Mouse (Mus musculus) heart, embryonic 13.5 days (tissue): ENCODE measurements around the gene Eif5a. TPM values are rescaled to one million over a fixed set of nuclear protein-coding genes. Genes with fewer than 3 reads are reported as not detected.

ENCODE experiments used
- ATAC-seq: fragments of 200-750 bp; cut with Nextera tagmentation; 2 replicates; pipeline ENCODE4 v1.8.0; 2017; ENCODE audit warnings: moderate TSS enrichment; ENCODE audit not compliant: insufficient number of reproducible peaks, low FRiP score, low TSS enrichment; ENCODE audit errors: extremely low read depth
- H3K27ac ChIP-seq: fragments of 300-500 bp; sonication (generic); replicated peaks from 2 replicates; pipeline ENCODE4 v1.5.1; 2015; ENCODE audit warnings: moderate library complexity, mild to moderate bottlenecking, inconsistent platforms
- H3K27me3 ChIP-seq: fragments of 300-500 bp; sonication (generic); replicated peaks from 2 replicates; pipeline ENCODE4 v1.6.1; 2015; ENCODE audit warnings: mild to moderate bottlenecking, inconsistent platforms
- H3K36me3 ChIP-seq: fragments of 300-500 bp; sonication (generic); 2 replicates; pipeline ENCODE4 v1.6.1; 2015; ENCODE audit warnings: mild to moderate bottlenecking, inconsistent platforms
- H3K4me1 ChIP-seq: fragments of 300-500 bp; sonication (generic); 2 replicates; pipeline ENCODE4 v1.6.1; 2015; ENCODE audit warnings: inconsistent platforms
- H3K4me2 ChIP-seq: fragments of 300-500 bp; sonication (generic); 2 replicates; pipeline ENCODE4 v1.6.1; 2015; ENCODE audit warnings: inconsistent platforms, mild to moderate bottlenecking, moderate library complexity
- H3K4me3 ChIP-seq: fragments of 300-500 bp; sonication (generic); 2 replicates; pipeline ENCODE4 v1.5.1; 2015; ENCODE audit warnings: moderate library complexity, mild to moderate bottlenecking, inconsistent platforms
- H3K9ac ChIP-seq: fragments of 300-500 bp; sonication (generic); 2 replicates; pipeline ENCODE4 v1.6.1; 2015; ENCODE audit warnings: inconsistent platforms, mild to moderate bottlenecking, moderate library complexity
- H3K9me3 ChIP-seq: fragments of 300-500 bp; sonication (generic); 2 replicates; pipeline ENCODE4 v1.6.1; 2016; ENCODE audit warnings: inconsistent platforms
- WGBS: fragments of 180-500 bp; shearing (Covaris S2); methylation state at CpG from one replicate; pipeline ENCODE4 v1.1.7; 2015; ENCODE audit warnings: mixed read lengths; 5-methylcytosine and 5-hydroxymethylcytosine counted together
- polyA plus RNA-seq: library from polyadenylated mRNA; unstranded; fragments of >200 nt; fragmentation: Nextera tagmentation; extraction: Ambion mirVana; gene quantifications from 2 replicates; pipeline ENCODE4 v1.2.1, GENCODE M21; 2015

Eif5a gene
- polyA plus RNA-seq, 1 experiment from 2014 or later = 1,157 TPM

GRCm38 (mm10) chr11:69940962-69941361 lies 19.2 kb upstream of the Eif5a start:
- no peak overlapping the region for H3K4me3 ChIP-seq
- no peaks in the 10 kb centered on the region for H3K9me3 ChIP-seq
- no peak overlapping the region for H3K9ac ChIP-seq
- H3K4me1 ChIP-seq = peaks cover 31% of the 10 kb centered on the region
- H3K4me2 ChIP-seq = no peak overlapping the region
- ATAC-seq = no peak
- H3K27ac ChIP-seq = no peak overlapping the region
- H3K36me3 ChIP-seq = peaks cover 43% of the 10 kb centered on the region
- peaks cover 60% of the 10 kb centered on the region for H3K27me3 ChIP-seq
- WGBS = 65% methylated on average over 4 of the region's 4 CpGs

GRCm38 (mm10) chr11:69939731-69940130 lies 18.0 kb upstream of the Eif5a start:
- no peak overlapping the region for H3K4me2 ChIP-seq
- H3K4me1 ChIP-seq = peaks cover 32% of the 10 kb centered on the region
- H3K27ac ChIP-seq = no peak overlapping the region
- ATAC-seq = no peak
- peaks cover 32% of the 10 kb centered on the region for H3K36me3 ChIP-seq
- no peaks in the 10 kb centered on the region for H3K9me3 ChIP-seq
- H3K4me3 ChIP-seq = no peak overlapping the region
- H3K9ac ChIP-seq = 0 out of 2 replicates have a peak overlapping the region, but pooled peaks have one; percentile 14
- peaks cover 68% of the 10 kb centered on the region for H3K27me3 ChIP-seq
- 88% methylated on average over 17 of the region's 17 CpGs for WGBS

- Histone ChIP-seq H3K27me3 (peaks cover 70% of the 10 kb centered on the region), H3K9ac (peak overlapping the region; percentile 14; the same call in 1 of the 2 replicates), H3K36me3 (peaks cover 26% of the 10 kb centered on the region), H3K9me3 (no peaks in the 10 kb centered on the region), H3K4me1 (peaks cover 37% of the 10 kb centered on the region), H3K4me3 (no peak overlapping the region; the same call in 1 of the 2 replicates), H3K27ac (no peak overlapping the region), H3K4me2 (no peak overlapping the region)
- no peak for ATAC-seq
- WGBS = 64% methylated on average over 5 of the region's 5 CpGs
These were observed 17.4 kb upstream of the Eif5a start for GRCm38 (mm10) chr11:69939181-69939580.

- Histone ChIP-seq H3K27ac (no peak overlapping the region), H3K9ac (no peak overlapping the region), H3K4me2 (no peak overlapping the region), H3K9me3 (no peaks in the 10 kb centered on the region), H3K4me1 (peaks cover 37% of the 10 kb centered on the region), H3K27me3 (peaks cover 67% of the 10 kb centered on the region), H3K4me3 (no peak overlapping the region), H3K36me3 (peaks cover 20% of the 10 kb centered on the region)
- 32% methylated on average over 9 of the region's 9 CpGs for WGBS
- no peak for ATAC-seq
These were observed 16.7 kb upstream of the Eif5a start for GRCm38 (mm10) chr11:69938401-69938979.

GRCm38 (mm10) chr11:69937834-69938233 lies 16.1 kb upstream of the Eif5a start:
- Histone ChIP-seq H3K4me2 (no peak overlapping the region), H3K4me3 (no peak overlapping the region), H3K27ac (peak overlapping the region; percentile 53; the same call in 1 of the 2 replicates), H3K4me1 (peaks cover 37% of the 10 kb centered on the region), H3K27me3 (peaks cover 62% of the 10 kb centered on the region), H3K9me3 (no peaks in the 10 kb centered on the region), H3K9ac (peak overlapping the region; percentile 83; the same call in 1 of the 2 replicates), H3K36me3 (peaks cover 14% of the 10 kb centered on the region)
- WGBS = 53% methylated on average over 5 of the region's 5 CpGs
- ATAC-seq = no peak

- Histone ChIP-seq H3K27me3 (peaks cover 58% of the 10 kb centered on the region), H3K27ac (peak overlapping the region; percentile 53; the same call in 1 of the 2 replicates), H3K36me3 (peaks cover 9% of the 10 kb centered on the region), H3K4me2 (peak overlapping the region; percentile 93), H3K9ac (peak overlapping the region; percentile 83), H3K4me1 (peaks cover 37% of the 10 kb centered on the region), H3K4me3 (peak overlapping the region; percentile 64), H3K9me3 (no peaks in the 10 kb centered on the region)
- ATAC-seq = no peak
- 23% methylated on average over 4 of the region's 4 CpGs for WGBS
These were observed 15.6 kb upstream of the Eif5a start for GRCm38 (mm10) chr11:69937385-69937784.

GRCm38 (mm10) chr11:69936714-69937347 lies 15.1 kb upstream of the Eif5a start:
- ATAC-seq = no peak
- WGBS = 45% methylated on average over 9 of the region's 9 CpGs
- Histone ChIP-seq H3K9me3 (no peaks in the 10 kb centered on the region), H3K27ac (peak overlapping the region; percentile 53), H3K9ac (peak overlapping the region; percentile 83), H3K4me3 (peak overlapping the region; percentile 64), H3K36me3 (peaks cover 4% of the 10 kb centered on the region; the same call in 1 of the 2 replicates), H3K27me3 (peaks cover 57% of the 10 kb centered on the region), H3K4me1 (peaks cover 37% of the 10 kb centered on the region), H3K4me2 (peak overlapping the region; percentile 93)

- 2% methylated on average over 27 of the region's 30 CpGs for WGBS
- Histone ChIP-seq H3K27ac (peak overlapping the region; percentile 53; the same call in 1 of the 2 replicates), H3K4me2 (peak overlapping the region; percentile 93), H3K9ac (peak overlapping the region; percentile 83), H3K9me3 (no peaks in the 10 kb centered on the region), H3K4me1 (peaks cover 37% of the 10 kb centered on the region), H3K4me3 (peak overlapping the region; percentile 64), H3K27me3 (peaks cover 57% of the 10 kb centered on the region), H3K36me3 (no peaks in the 10 kb centered on the region)
- ATAC-seq = no peak
These were observed 14.4 kb upstream of the Eif5a start for GRCm38 (mm10) chr11:69936156-69936555.

- peak within 1 kb of the TSS; percentile 64 for H3K4me3 ChIP-seq
- peak within 1 kb of the TSS; percentile 53 for H3K27ac ChIP-seq
- peak; percentile 91 for ATAC-seq
- no peaks in the 10 kb centered on the region for H3K36me3 ChIP-seq
- peak within 1 kb of the TSS; percentile 83 for H3K9ac ChIP-seq
- H3K4me2 ChIP-seq = peak within 1 kb of the TSS; percentile 93
- H3K4me1 ChIP-seq = peaks cover 37% of the 10 kb centered on the region
- 2% methylated on average over 61 of the region's 62 CpGs for WGBS
- H3K27me3 ChIP-seq = peaks cover 53% of the 10 kb centered on the region
- H3K9me3 ChIP-seq = no peaks in the 10 kb centered on the region
These were observed 13.6 kb upstream of the Eif5a start, which contains the start of gene Ybx2 for GRCm38 (mm10) chr11:69935137-69935879. Gene Ybx2 (plus strand): TSS chr11:69935796.

- peak overlapping the region; percentile 64 for H3K4me3 ChIP-seq
- peak overlapping the region; percentile 93 for H3K4me2 ChIP-seq
- H3K36me3 ChIP-seq = no peaks in the 10 kb centered on the region
- ATAC-seq = no peak
- peaks cover 47% of the 10 kb centered on the region for H3K27me3 ChIP-seq
- no peaks in the 10 kb centered on the region for H3K9me3 ChIP-seq
- peaks cover 37% of the 10 kb centered on the region for H3K4me1 ChIP-seq
- no peak overlapping the region for H3K27ac ChIP-seq
- WGBS = 19% methylated on average over 6 of the region's 6 CpGs
- H3K9ac ChIP-seq = peak overlapping the region; percentile 67
These were observed 12.9 kb upstream of the Eif5a start for GRCm38 (mm10) chr11:69934681-69935080.

GRCm38 (mm10) chr11:69934169-69934568 lies 12.4 kb upstream of the Eif5a start:
- H3K4me3 ChIP-seq = peak overlapping the region; percentile 64
- WGBS = 1% methylated on average over 18 of the region's 18 CpGs
- peak overlapping the region; percentile 93 for H3K4me2 ChIP-seq
- ATAC-seq = no peak
- H3K27ac ChIP-seq = no peak overlapping the region
- peak overlapping the region; percentile 53; the same call in 1 of the 2 replicates for H3K9ac ChIP-seq
- no peaks in the 10 kb centered on the region for H3K36me3 ChIP-seq
- peaks cover 42% of the 10 kb centered on the region for H3K27me3 ChIP-seq
- peaks cover 37% of the 10 kb centered on the region for H3K4me1 ChIP-seq
- H3K9me3 ChIP-seq = no peaks in the 10 kb centered on the region
